Mouse (Mus musculus) kidney, postnatal 0 days (tissue): ENCODE results near the gene Ncan. TPM values are rescaled to one million over a fixed set of nuclear protein-coding genes. Genes with fewer than 3 reads are reported as not detected.
A peak's percentile ranks its signal among the peaks of the same experiment; 100 is the strongest.

ENCODE experiments used
- ATAC-seq: fragments of 200-750 bp; cut with Nextera tagmentation; replicated peaks from 2 replicates; pipeline ENCODE4 v1.8.0; 2017; ENCODE audit warnings: low read depth, moderate number of reproducible peaks, moderate TSS enrichment, moderate library complexity; ENCODE audit not compliant: low FRiP score
- DNase-seq: peaks from one replicate; pipeline ENCODE4 v3.0.0-alpha.2; 2016; ENCODE audit warnings: low spot score
- H3K27ac ChIP-seq: fragments of 300-500 bp; sonication (generic); 2 replicates; pipeline ENCODE4 v1.5.1; 2014; ENCODE audit warnings: mild to moderate bottlenecking
- H3K27me3 ChIP-seq: fragments of 300-500 bp; sonication (generic); 2 replicates; pipeline ENCODE4 v1.6.1; 2014; ENCODE audit warnings: low read length, mixed read lengths; ENCODE audit not compliant: insufficient read depth
- H3K36me3 ChIP-seq: fragments of 300-500 bp; sonication (generic); 2 replicates; pipeline ENCODE4 v1.6.1; 2014; ENCODE audit warnings: low read length, mixed read lengths; ENCODE audit not compliant: insufficient read depth
- H3K4me1 ChIP-seq: fragments of 300-500 bp; sonication (generic); replicated peaks from 2 replicates; pipeline ENCODE4 v1.6.1; 2014; ENCODE audit warnings: antibody characterized with exemption, low read length, mixed read lengths; ENCODE audit not compliant: insufficient read depth
- H3K4me2 ChIP-seq: fragments of 300-500 bp; sonication (generic); 2 replicates; pipeline ENCODE4 v1.6.1; 2014; ENCODE audit warnings: mild to moderate bottlenecking, low read length, moderate library complexity, mixed read lengths
- H3K4me3 ChIP-seq: fragments of 300-500 bp; sonication (generic); replicated peaks from 2 replicates; pipeline ENCODE4 v1.5.1; 2014; ENCODE audit warnings: low read depth, low read length
- H3K9ac ChIP-seq: fragments of 300-500 bp; sonication (generic); 2 replicates; pipeline ENCODE4 v1.6.1; 2014; ENCODE audit warnings: low read depth, low read length
- H3K9me3 ChIP-seq: fragments of 300-500 bp; sonication (generic); replicated peaks from 2 replicates; pipeline ENCODE4 v1.6.1; 2016; ENCODE audit warnings: low read length, inconsistent platforms, mixed read lengths
- CTCF ChIP-seq: IDR thresholded peaks from 2 replicates; pipeline ENCODE4 v1.5.1; 2016; ENCODE audit warnings: antibody characterized with exemption, low read depth, mild to moderate bottlenecking, moderate library complexity
- WGBS: fragments of 180-500 bp; shearing (Covaris S2); extraction: QIAGEN DNeasy Blood & Tissue Kit; methylation state at CpG from one replicate; pipeline ENCODE4 v1.1.7; 2014; 5-methylcytosine and 5-hydroxymethylcytosine counted together
- microRNA-seq: library from miRNA; unstranded; fragments of <30 nt; microRNA quantifications from one replicate; pipeline ENCODE4, GENCODE M21; 2016
- polyA plus RNA-seq: library from polyadenylated mRNA; unstranded; fragments of >200 nt; fragmentation: Nextera tagmentation; extraction: Ambion mirVana; gene quantifications from 2 replicates; pipeline ENCODE4 v1.2.1, GENCODE M21; 2015

The Ncan gene
- polyA plus RNA-seq, 1 experiment from 2014 or later, result 0.03 TPM

- H3K4me1 ChIP-seq, result no peaks in the 10 kb centered on the region
- no peaks in the 10 kb centered on the region for H3K27me3 ChIP-seq
- H3K9ac ChIP-seq, result no peak overlapping the region
- H3K4me3 ChIP-seq, result no peak overlapping the region
- no peak overlapping the region for H3K27ac ChIP-seq
- H3K9me3 ChIP-seq, result no peaks in the 10 kb centered on the region
- ATAC-seq (no peak), DNase-seq (no peak)
- H3K4me2 ChIP-seq, result no peak overlapping the region
- no peak for TF ChIP-seq CTCF
- H3K36me3 ChIP-seq, result peaks cover 26% of the 10 kb centered on the region; the same call in 1 of the 2 replicates
These were observed 71.0 kb downstream of the Ncan start for GRCm38 (mm10) chr8:70049662-70050061.

DNA sequence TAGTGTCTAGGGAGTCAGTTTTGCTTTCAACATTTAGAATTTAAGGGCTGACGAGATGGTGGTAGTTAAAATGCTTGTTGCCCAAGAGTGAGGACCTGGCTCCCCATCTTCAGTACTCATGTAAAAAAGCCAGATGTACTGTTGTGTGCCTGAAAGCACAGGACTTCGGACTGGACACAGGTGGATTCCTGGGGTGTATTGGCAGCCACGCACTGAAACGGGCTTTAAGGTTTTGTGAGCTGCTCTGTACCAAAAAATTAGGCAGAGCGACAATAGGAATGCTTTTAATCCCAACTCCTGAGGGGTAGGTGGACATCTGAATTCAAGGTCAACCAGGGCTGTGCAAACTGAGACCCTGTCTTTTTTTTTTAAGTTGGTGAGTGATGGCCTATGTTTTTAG is 76.7 kb downstream of the Ncan start:
- H3K36me3 ChIP-seq, result no peaks in the 10 kb centered on the region; the same call in 1 of the 2 replicates
- DNase-seq (no peak), ATAC-seq (no peak)
- WGBS, result 84% methylated on average over 5 of the region's 5 CpGs
- 0 out of 2 replicates have a peak, but pooled peaks cover 24% of the 10 kb centered on the region for H3K4me1 ChIP-seq
- no peak for TF ChIP-seq CTCF
- peak overlapping the region; percentile 91; the same call in 1 of the 2 replicates for H3K4me2 ChIP-seq
- H3K9me3 ChIP-seq, result no peaks in the 10 kb centered on the region
- H3K27me3 ChIP-seq, result no peaks in the 10 kb centered on the region
- 0 out of 2 replicates have a peak overlapping the region, but pooled peaks have one; percentile 97 for H3K9ac ChIP-seq
- no peak overlapping the region for H3K4me3 ChIP-seq
- H3K27ac ChIP-seq, result no peak overlapping the region

Small RNAs within 50 kb of the gene (microRNA-seq; reads per million reads assigned to microRNA genes)
- gene Mir7066, result not detected

Other genes with a start within 250 kb of the Ncan start
- 0.69 and 0.75 TPM in 2 replicates for gene Cilp2, start 233.2 kb downstream of the Ncan start, polyA plus RNA-seq
- gene Tssk6, start 218.7 kb downstream of the Ncan start, polyA plus RNA-seq, result 3.8 and 4.0 TPM in 2 replicates
- 288 and 310 TPM in 2 replicates for gene Ndufa13, start 218.3 kb downstream of the Ncan start, polyA plus RNA-seq
- gene Yjefn3, start 218.2 kb downstream of the Ncan start, polyA plus RNA-seq, result 4.8 and 5.2 TPM in 2 replicates
- 41.7 and 49.5 TPM in 2 replicates for gene Gatad2a, start 124.5 kb downstream of the Ncan start, polyA plus RNA-seq
- gene Mau2, start 78.1 kb downstream of the Ncan start, polyA plus RNA-seq, result 33.8 and 36.8 TPM in 2 replicates
- 33.2 and 34.4 TPM in 2 replicates for gene Sugp1, start 78.1 kb downstream of the Ncan start, polyA plus RNA-seq
- gene Tm6sf2, start 47.9 kb downstream of the Ncan start, polyA plus RNA-seq, result 0.71 and 1.1 TPM in 2 replicates
- not detected in 2 replicates for gene Hapln4, start 37.4 kb downstream of the Ncan start, polyA plus RNA-seq
- gene Nr2c2ap, start 10.5 kb upstream of the Ncan start, polyA plus RNA-seq, result 30.1 and 34.1 TPM in 2 replicates
- gene Rfxank, start 18.3 kb upstream of the Ncan start, polyA plus RNA-seq, result 13.4 and 13.7 TPM in 2 replicates
- 48.3 and 49.3 TPM in 2 replicates for gene Borcs8, start 18.6 kb upstream of the Ncan start, polyA plus RNA-seq
- gene Mef2b, start 18.8 kb upstream of the Ncan start, polyA plus RNA-seq, result 0.28 and 0.37 TPM in 2 replicates
- 52.3 and 62.4 TPM in 2 replicates for gene Tmem161a, start 51.5 kb upstream of the Ncan start, polyA plus RNA-seq
- gene Slc25a42, start 91.4 kb upstream of the Ncan start, polyA plus RNA-seq, result 5.6 TPM in 2 replicates
- 14.0 and 17.1 TPM in 2 replicates for gene Sugp2, start 113.4 kb upstream of the Ncan start, polyA plus RNA-seq
- gene Armc6, start 113.6 kb upstream of the Ncan start, polyA plus RNA-seq, result 14.1 and 16.7 TPM in 2 replicates
- gene Homer3, start 162.0 kb upstream of the Ncan start, polyA plus RNA-seq, result 48.9 and 50.0 TPM in 2 replicates
- gene Ddx49, start 181.6 kb upstream of the Ncan start, polyA plus RNA-seq, result 41.0 and 43.0 TPM in 2 replicates
- 309 and 334 TPM in 2 replicates for gene Cope, start 181.6 kb upstream of the Ncan start, polyA plus RNA-seq
- gene Cers1, start 194.9 kb upstream of the Ncan start, polyA plus RNA-seq, result 1.9 and 2.1 TPM in 2 replicates
- 3.8 and 4.0 TPM in 2 replicates for gene Gdf1, start 208.9 kb upstream of the Ncan start, polyA plus RNA-seq
- 11.6 and 12.5 TPM in 2 replicates for gene Upf1, start 232.4 kb upstream of the Ncan start, polyA plus RNA-seq